Mouse (Mus musculus): Measurements from ENCODE around the gene Adh6b.

Gene Adh6b

DNA sequence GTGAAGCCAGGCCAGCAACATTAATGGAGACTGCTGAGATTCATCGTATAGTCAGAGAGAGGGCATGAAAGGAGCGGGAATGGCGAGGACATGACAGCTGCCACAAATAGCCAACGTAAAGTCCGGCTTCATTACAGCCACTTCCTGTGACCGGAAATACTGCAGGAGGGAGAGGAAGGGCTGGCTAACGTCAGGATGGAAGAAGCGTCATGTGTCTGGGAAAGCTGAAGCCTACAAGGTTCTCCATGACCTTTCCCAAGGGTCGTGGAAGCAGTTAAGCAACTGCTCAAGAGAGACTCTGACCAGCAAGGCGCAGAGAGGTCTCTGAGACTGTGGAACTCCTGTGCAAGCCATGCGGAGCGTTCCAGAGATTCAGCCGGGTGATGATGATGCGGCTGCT lies at the start of gene Adh6b:
Adh6b (plus strand) TSS at position 305 of the 400 bp plus-strand sequence.
- no peak for DNase-seq

DNA sequence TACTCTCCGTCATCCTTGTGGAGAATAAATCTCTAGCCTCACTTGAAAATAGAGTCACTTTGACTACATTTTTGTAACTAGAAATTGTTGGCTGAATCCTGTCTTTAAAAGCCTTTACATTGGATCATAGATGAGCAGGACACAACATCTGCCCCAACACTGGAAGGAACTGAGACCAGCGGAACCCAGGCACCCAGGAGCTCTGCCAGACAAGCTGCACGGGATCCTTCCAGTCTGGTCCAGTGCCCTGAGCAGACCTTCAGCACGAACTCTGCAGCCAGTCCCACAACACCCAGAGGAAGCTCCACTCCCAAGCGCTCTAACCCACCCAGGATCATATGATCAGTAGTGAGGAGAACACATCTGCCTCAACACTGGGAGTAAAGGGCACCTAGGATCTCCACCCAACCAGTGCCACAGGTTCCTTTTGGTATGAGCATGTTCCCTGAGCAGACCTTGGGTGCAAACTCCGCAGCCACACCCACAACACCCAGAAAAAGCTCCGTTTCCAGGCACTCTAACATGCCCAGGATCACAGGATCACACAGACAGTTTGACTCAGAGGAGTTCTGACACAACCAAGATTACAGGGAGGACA lies 48.2 kb upstream of the Adh6b start:
- DNase-seq, result no peak

- DNase-seq, result no peak
These were observed 41.4 kb upstream of the Adh6b start for GRCm38 (mm10) chr3:138300130-138300529.

- no peak for DNase-seq
These were observed 38.9 kb upstream of the Adh6b start for GRCm38 (mm10) chr3:138302676-138303075.

DNA sequence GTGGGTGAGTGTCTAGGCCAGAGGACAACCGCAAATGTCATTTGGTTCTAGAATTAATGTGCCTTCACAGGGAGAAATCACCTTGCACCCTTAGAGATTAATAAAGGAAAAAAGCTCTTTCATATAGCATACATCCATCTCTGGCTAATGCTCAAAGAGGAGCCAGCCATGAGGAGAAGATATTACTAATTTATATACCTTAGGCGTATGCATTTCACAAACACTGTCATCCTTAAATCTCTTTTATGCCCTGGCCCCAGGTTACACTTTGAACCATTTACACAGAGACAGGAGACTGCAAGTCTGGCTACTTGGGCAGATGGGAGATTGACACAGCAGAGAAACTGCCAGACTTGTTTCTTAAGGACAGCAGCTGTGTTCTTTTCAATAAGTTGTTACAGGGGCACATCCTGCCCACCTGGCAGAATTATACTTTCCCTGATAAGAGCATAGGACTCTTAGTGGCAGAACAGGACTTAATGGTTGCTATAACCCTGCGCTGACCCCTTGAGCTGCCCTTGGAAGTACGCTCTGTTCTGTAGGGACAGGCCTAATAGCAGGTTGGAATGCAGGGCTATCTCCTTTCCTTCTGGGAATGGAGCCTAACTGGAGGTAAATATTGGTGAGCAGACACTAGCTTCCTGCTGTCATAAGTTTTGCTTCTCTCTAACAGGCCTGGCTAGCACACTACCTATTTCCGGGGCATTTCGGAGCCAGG lies 37.6 kb upstream of the Adh6b start:
- no peak for DNase-seq

DNA sequence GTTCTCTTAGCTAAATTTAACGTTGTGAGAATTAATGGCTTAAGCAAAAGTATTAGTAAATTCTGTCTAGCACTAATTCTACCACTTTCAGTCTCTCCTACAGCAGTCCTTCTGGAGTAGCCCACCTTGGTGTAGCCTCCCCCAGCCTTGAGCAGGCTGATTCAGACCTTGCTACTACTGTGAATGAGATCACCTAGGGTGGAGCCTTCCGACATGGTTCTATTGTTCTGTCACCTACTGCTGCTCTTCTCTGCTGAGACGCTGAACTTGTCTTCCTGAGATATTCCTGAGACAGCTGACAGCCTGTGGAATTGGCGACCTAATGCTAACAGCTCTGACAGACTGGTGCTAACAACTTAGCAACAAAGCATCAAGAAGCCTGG lies 37.1 kb upstream of the Adh6b start:
- DNase-seq, result no peak

- no peak for DNase-seq
These were observed 35.9 kb upstream of the Adh6b start for GRCm38 (mm10) chr3:138305486-138306289.

GRCm38 (mm10) chr3:138306290-138306683 lies 35.3 kb upstream of the Adh6b start:
- DNase-seq, result no peak

DNA sequence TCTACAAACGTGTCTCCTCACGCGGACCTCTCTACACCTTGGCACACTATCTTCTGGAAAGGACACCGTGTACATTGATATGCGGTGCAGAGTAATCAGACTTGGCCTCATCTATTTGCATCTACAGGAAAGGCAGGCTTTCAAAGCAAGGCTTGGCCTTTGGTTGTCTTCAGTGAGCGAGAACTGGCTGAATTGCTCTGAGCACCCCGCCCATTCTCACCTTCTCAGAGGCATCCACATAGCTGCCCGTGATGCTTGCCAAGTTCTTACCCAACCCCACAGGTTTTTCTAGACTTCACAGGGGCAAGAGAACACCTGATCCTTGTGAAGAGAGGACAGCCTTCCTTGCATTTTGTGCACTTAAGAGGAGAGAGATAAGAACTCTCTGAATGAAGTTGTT lies 31.7 kb upstream of the Adh6b start:
- no peak for DNase-seq

- no peak for DNase-seq
These were observed 30.6 kb upstream of the Adh6b start for GRCm38 (mm10) chr3:138311015-138311414.

DNA sequence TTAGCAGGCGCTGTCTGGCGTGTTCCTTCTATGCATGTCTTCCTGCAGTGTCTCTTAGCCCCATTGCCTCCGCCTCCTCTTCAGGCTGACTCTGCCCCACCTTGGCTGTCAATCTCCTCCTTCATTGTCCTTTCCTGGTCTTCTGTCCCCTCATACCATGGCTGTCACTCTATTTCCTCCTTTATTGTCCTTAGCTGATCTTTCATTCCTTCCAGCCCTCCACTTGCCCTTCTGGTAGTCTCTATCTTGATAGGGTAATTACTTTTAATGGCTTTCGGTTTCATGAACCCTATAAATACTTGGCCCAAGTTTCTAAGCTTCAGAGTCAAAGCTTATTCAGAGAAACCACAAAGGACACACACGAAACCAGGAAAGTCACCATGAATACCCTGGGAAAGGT lies 28.6 kb upstream of the Adh6b start, which contains the start of gene Adh6a:
Adh6a (plus strand) TSS at position 322 of the 400 bp plus-strand sequence.
- no peak for DNase-seq

GRCm38 (mm10) chr3:138316908-138317472 lies 24.6 kb upstream of the Adh6b start:
- DNase-seq, result no peak

GRCm38 (mm10) chr3:138325001-138325400 lies 16.6 kb upstream of the Adh6b start:
- no peak for DNase-seq

GRCm38 (mm10) chr3:138325466-138325865 lies 16.1 kb upstream of the Adh6b start:
- no peak for DNase-seq

GRCm38 (mm10) chr3:138333910-138334309 lies 7.7 kb upstream of the Adh6b start:
- no peak for DNase-seq

DNA sequence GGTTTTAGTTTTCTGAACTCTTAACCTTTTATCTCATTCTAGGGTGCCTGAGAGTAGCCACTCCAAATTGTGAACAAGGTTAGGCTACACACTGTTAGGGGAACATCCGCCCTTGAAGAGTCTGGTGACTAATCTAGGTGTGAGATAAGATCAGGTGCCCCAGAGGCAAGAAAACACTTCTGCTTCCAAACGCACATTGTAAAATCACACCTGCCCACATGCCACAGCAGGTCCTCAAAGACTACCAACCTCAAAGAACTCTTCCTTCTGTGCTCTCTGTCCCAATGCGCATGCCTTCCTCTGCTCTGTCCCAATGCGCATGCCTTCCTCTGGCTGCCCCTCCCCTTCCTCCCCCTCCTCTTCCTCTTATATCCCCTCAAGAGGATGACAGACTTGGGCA lies 7.3 kb upstream of the Adh6b start:
- no peak for DNase-seq

DNA sequence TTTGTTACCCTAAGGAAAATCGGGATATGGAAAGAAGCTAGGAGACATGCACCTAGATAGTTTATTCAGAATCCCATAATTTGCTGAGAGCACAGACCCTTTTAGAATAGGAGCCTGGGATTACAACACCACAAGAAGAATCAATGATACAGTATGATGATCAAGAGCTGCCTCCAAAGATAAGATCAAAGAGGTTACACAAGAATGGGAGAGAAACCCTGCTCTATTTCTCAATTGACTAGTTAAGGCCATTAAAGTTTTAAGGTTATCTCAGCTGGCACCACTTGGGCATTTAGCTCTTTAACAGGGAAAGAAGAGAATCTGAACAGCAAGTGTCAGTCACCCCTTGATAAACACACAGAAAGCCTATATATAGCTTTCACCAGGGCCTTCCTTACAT lies 6.0 kb upstream of the Adh6b start:
- DNase-seq, result no peak

- DNase-seq, result no peak
These were observed 5.3 kb upstream of the Adh6b start for GRCm38 (mm10) chr3:138336104-138336754.

GRCm38 (mm10) chr3:138347041-138347440 lies 5.5 kb downstream of the Adh6b start:
- DNase-seq, result no peak

DNA sequence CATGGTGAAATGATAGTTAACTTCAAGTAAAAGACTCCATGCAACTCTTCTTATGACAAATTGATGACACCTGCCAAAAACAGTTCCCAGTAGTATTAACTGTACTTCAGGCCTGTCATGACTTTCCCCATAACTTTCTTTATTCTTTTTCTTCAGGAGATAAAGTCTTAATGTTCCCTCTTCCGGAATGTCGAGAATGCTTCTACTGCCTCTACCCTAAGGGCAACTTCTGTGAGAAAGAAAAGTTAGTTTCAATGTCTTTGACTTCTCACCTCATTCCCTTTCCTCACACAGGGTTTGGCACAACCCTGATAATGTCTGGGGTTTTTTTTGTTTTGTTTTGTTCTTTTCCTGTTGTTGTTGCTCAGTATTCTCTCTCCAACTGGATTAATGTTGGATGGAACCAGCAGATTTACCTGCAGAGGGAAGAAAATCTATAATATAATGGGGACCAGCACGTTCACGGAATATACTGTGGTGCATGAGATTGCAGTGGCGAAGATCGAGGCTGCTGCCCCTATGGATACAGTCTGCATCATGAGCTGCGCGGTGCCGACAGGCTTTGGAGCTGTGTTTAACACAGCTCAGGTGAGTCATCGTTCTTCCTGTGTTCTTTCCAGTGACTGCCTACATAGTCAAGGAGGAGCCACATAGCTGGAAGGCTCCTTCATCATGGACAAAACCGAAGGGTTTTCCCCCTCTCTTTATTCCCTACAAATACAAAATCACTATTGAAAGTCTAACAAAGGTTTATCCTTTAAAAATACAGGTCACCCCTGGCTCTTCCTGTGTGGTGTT lies 10.6 kb downstream of the Adh6b start:
- no peak for DNase-seq

DNA sequence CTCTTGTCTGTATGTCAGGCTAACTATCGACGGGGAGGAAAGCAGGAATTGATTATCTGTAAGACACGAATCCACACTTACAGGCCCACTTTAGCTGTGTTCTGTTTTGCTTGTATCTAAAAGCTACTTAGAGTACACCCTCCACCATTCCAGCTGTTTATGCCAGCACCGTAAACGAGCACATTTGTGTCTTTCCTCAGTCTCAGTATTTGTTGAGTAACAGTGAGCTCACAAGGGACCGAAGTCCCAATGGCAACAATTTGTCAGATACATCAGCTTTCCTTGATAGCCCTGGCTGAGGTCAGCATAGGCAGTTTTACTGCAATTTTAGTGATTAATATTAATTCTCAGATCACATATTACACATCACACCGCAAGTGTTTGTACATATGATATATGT lies 17.3 kb downstream of the Adh6b start:
- DNase-seq, result no peak

GRCm38 (mm10) chr3:138360721-138361120 lies 19.1 kb downstream of the Adh6b start:
- DNase-seq, result no peak
